Mouse (Mus musculus): ENCODE measurements around the gene Elof1. TPM values are rescaled to one million over a fixed set of nuclear protein-coding genes. Genes with fewer than 3 reads are reported as not detected.

Gene Elof1
- polyA plus RNA-seq, 1 experiment from 2014 or later: 75.6 TPM

DNA sequence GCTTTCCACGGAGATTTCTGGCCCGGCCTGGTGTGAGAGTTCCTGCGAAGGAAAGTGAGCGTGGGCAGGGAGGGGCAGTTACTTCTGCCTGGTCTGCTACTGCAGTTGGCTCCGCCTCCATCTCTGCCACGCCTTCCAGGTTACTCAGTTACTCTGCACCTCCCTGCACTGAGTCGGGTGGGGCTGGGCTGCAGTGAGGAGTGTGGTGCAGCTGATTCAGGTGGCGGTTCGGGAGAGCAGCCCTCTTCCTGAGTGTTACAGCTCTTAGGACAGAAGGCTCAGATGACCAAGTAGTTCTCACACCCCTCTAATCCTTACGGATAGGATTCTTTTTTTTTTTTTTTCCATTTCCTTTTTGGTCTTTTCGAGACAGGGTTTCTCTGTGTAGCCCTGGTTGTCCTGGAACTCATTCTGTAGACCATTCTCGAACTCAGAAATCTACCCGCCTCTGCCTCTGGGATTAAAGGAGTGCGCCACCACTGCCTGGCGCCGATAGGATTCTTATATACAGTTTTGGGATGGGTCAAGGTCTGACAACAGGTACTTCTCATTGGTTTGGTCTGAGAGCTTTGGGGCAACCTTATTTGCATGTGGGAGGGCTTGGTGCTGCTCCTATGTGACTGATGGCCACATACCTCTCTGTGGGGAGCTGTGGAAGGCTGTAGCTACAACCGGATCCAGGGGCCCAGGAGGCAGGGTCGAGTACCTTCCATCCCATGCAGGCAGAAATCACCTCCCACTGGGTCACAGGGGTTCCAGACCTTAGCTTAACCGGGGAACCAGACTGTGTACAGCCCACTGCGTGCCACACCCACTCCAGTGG, 32.7 kb upstream of the Elof1 start:
- Histone ChIP-seq H3K4me2 (ENCODE audit: low read depth, low read length) (no peak overlapping the region), H3K9ac (replicated peaks) (no peak overlapping the region), H3K9me3 (ENCODE audit: low read length) (no peaks in the 10 kb centered on the region), H3K4me1 (ENCODE audit: insufficient read depth) (peaks cover 5% of the 10 kb centered on the region; the same call in 1 of the 2 replicates), H3K4me3 (ENCODE audit: low read depth, low read length) (no peak overlapping the region), H3K27ac (ENCODE audit: low read depth) (no peak overlapping the region), H3K36me3 (replicated peaks; ENCODE audit: insufficient read depth, low read length) (no peaks in the 10 kb centered on the region), H3K27me3 (ENCODE audit: insufficient read depth, low read length) (no peaks in the 10 kb centered on the region)
- DNase-seq (peak; percentile 45), ATAC-seq (peak; percentile 43)
- TF ChIP-seq CTCF (IDR thresholded peaks at IDR 0.05; ENCODE audit: low read depth) (no peak), EP300 (IDR thresholded peaks at IDR 0.05; ENCODE audit: low read depth) (no peak)
- WGBS (ENCODE audit: insufficient replicate concordance): 61% methylated on average over 20 of the region's 20 CpGs

DNA sequence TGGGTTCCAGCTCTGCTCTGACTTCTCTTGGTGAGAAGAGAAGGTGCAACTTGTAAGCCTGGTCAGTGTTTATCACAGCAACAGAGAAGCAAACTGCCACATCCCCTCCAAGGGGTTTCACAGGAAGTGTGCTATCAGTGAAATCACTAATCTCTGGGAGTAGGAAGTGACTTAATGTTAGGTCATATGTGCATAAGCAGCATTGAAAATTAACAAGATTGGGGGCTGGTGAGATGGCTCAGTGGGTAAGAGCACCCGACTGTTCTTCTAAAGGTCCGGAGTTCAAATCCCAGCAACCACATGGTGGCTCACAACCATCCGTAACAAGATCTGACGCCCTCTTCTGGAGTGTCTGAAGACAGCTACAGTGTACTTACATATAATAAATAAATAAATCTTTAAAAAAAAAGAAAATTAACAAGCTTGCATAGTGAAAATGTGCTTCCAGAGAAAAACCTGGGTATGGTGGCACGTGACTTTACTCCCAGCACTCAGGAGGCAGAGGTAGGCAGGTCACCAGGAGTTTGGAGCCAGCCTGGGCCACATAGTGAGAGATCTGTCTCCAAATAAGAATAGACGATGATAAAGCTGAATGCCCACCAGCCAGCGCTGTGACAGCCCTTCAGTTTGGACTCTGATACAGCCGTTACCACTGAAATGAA, 27.5 kb upstream of the Elof1 start:
- 57% methylated on average over 7 of the region's 8 CpGs for WGBS (ENCODE audit: insufficient replicate concordance)
- DNase-seq (no peak), ATAC-seq (0 out of 2 replicates have a peak, but pooled peaks have one; percentile 14)
- Histone ChIP-seq H3K9me3 (ENCODE audit: low read length) (no peaks in the 10 kb centered on the region), H3K4me3 (ENCODE audit: low read depth, low read length) (no peak overlapping the region), H3K9ac (replicated peaks) (no peak overlapping the region), H3K4me2 (ENCODE audit: low read depth, low read length) (no peak overlapping the region), H3K27ac (ENCODE audit: low read depth) (0 out of 2 replicates have a peak overlapping the region, but pooled peaks have one; percentile 12), H3K4me1 (ENCODE audit: insufficient read depth) (no peaks in the 10 kb centered on the region), H3K36me3 (replicated peaks; ENCODE audit: insufficient read depth, low read length) (no peaks in the 10 kb centered on the region), H3K27me3 (ENCODE audit: insufficient read depth, low read length) (no peaks in the 10 kb centered on the region)
- TF ChIP-seq EP300 (IDR thresholded peaks at IDR 0.05; ENCODE audit: low read depth): no peak
- no peak for TF ChIP-seq CTCF (IDR thresholded peaks at IDR 0.05; ENCODE audit: low read depth)

DNA sequence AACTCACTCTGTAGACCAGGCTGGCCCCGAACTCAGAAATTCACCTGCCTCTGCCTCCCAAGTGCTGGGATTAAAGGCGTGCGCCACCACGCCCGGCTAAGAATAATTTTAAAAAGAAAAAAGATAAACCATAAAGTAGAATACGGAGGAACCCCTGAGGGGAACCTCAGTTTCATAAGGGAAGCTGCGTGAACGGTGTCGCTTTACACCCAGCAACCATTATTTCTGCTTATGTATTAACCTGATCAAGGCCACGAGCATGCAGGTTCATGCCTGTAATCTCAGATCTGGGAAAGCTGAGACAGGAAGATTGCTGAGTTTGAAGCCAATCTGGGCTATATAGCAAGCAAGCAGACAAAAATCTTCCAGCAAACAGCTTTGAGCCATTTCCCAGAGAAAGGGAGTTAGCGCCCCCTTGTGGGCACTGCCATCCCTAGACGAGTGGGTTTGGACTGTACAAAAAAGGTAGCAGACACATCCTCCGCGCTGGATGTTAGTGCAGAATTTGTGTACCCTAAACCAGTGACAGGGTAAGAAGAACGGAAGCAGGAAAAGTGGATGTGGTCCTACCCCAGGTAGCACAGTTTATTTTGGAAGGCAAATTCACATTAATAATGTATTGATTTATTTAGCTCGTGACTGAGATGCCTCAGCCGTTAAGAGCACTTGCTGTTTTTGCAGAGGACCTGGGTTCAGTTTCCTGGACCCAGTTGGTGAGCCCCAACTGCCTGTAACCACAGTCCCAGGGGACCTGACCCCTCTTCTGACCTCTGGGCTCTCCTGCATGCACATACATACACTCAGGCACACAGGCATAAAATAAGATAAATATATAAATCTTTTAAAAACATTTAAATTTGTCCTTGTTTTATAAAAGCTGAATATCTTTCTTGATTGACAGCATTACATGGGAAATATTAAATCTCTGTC, 26.4 kb upstream of the Elof1 start:
- DNase-seq (peak; percentile 92), ATAC-seq (peak; percentile 75)
- Histone ChIP-seq H3K9me3 (ENCODE audit: low read length) (no peaks in the 10 kb centered on the region), H3K27ac (ENCODE audit: low read depth) (peak overlapping the region; percentile 12; the same call in 1 of the 2 replicates), H3K4me3 (ENCODE audit: low read depth, low read length) (no peak overlapping the region), H3K27me3 (ENCODE audit: insufficient read depth, low read length) (no peaks in the 10 kb centered on the region), H3K4me1 (ENCODE audit: insufficient read depth) (no peaks in the 10 kb centered on the region), H3K9ac (replicated peaks) (no peak overlapping the region), H3K36me3 (replicated peaks; ENCODE audit: insufficient read depth, low read length) (no peaks in the 10 kb centered on the region), H3K4me2 (ENCODE audit: low read depth, low read length) (peak overlapping the region; percentile 29; the same call in 1 of the 2 replicates)
- 34% methylated on average over 17 of the region's 17 CpGs for WGBS (ENCODE audit: insufficient replicate concordance)
- TF ChIP-seq CTCF (IDR thresholded peaks at IDR 0.05; ENCODE audit: low read depth): peak; percentile 99
- no peak for TF ChIP-seq EP300 (IDR thresholded peaks at IDR 0.05; ENCODE audit: low read depth)

DNA sequence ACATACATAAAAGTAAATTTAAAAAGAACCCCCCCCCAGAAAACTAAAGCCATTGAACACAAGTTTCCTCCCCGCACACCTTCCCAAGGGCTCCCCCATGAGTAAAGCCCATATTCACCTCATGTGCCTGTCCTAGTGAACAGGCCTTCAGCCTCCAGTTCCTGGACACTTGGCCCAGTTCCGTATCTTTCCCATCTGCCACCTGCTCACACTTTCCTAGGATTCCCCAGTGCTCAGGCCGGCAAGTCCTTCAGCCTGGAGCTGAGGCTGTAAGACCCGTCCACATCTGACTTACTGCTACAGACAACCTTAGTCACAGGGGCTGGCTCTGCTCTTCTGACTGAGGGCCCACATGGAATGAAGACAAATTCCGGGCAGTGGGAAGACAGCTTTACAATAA, 22.8 kb upstream of the Elof1 start:
- H3K4me1 ChIP-seq (ENCODE audit: insufficient read depth): peaks cover 14% of the 10 kb centered on the region
- H3K36me3 ChIP-seq (replicated peaks; ENCODE audit: insufficient read depth, low read length): no peaks in the 10 kb centered on the region
- H3K4me3 ChIP-seq (ENCODE audit: low read depth, low read length): no peak overlapping the region
- WGBS (ENCODE audit: insufficient replicate concordance): 88% methylated on average over 5 of the region's 5 CpGs
- TF ChIP-seq EP300 (IDR thresholded peaks at IDR 0.05; ENCODE audit: low read depth) (no peak), CTCF (IDR thresholded peaks at IDR 0.05; ENCODE audit: low read depth) (no peak)
- H3K27ac ChIP-seq (ENCODE audit: low read depth): no peak overlapping the region
- DNase-seq (no peak), ATAC-seq (no peak)
- no peak overlapping the region for H3K9ac ChIP-seq (replicated peaks)
- no peak overlapping the region for H3K4me2 ChIP-seq (ENCODE audit: low read depth, low read length)
- H3K9me3 ChIP-seq (ENCODE audit: low read length): no peaks in the 10 kb centered on the region
- no peaks in the 10 kb centered on the region for H3K27me3 ChIP-seq (ENCODE audit: insufficient read depth, low read length)

DNA sequence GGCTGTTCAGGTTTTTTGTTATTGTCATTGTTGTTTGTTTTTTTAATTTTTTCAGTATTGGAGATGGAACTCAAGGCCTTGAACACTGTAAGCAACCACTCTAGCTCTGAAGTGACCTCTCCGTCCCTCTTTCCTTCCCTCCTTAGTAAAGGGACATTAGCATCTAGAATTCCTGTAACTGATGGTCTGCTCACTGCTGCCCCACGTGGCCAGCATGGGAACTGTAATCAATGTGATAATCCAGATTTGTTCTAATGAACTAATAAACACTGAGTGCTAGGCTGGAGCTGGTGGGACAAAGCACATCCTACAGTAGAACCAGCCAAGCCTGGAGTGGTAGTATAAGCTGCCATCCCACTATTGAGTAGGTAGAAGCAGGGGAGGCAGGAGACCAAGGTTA, 21.5 kb upstream of the Elof1 start:
- DNase-seq (peak; percentile 68), ATAC-seq (no peak)
- Histone ChIP-seq H3K9me3 (ENCODE audit: low read length) (no peaks in the 10 kb centered on the region), H3K4me1 (ENCODE audit: insufficient read depth) (peaks cover 14% of the 10 kb centered on the region), H3K27ac (ENCODE audit: low read depth) (no peak overlapping the region), H3K36me3 (replicated peaks; ENCODE audit: insufficient read depth, low read length) (no peaks in the 10 kb centered on the region), H3K27me3 (ENCODE audit: insufficient read depth, low read length) (no peaks in the 10 kb centered on the region), H3K9ac (replicated peaks) (no peak overlapping the region), H3K4me2 (ENCODE audit: low read depth, low read length) (no peak overlapping the region), H3K4me3 (ENCODE audit: low read depth, low read length) (no peak overlapping the region)
- WGBS (ENCODE audit: insufficient replicate concordance): 27% methylated on average over 2 of the region's 2 CpGs
- no peak for TF ChIP-seq EP300 (IDR thresholded peaks at IDR 0.05; ENCODE audit: low read depth)
- TF ChIP-seq CTCF (IDR thresholded peaks at IDR 0.05; ENCODE audit: low read depth): peak; percentile 98

All from liver, postnatal 0 days (tissue).